Mouse (Mus musculus) hindbrain, embryonic 11.5 days (tissue): ENCODE data around the gene Gm12789. TPM values are rescaled to one million over a fixed set of nuclear protein-coding genes. Genes with fewer than 3 reads are reported as not detected.

ENCODE experiments used
- polyA plus RNA-seq: library from polyadenylated mRNA; unstranded; fragments of >200 nt; fragmentation: Nextera tagmentation; extraction: Ambion mirVana; gene quantifications from 2 replicates; pipeline ENCODE4 v1.2.1, GENCODE M21; 2014

The Gm12789 gene
- polyA plus RNA-seq, 1 experiment from 2014 or later, result not detected

Other genes with a start within 250 kb of the Gm12789 start
- gene B020004J07Rik, start 142.6 kb upstream of the Gm12789 start, polyA plus RNA-seq, result not detected in 2 replicates
- gene C130073F10Rik, start 92.8 kb upstream of the Gm12789 start, polyA plus RNA-seq, result not detected in 2 replicates
- gene Gm12800, start 77.5 kb upstream of the Gm12789 start, polyA plus RNA-seq, result not detected in 2 replicates
- not detected in 2 replicates for gene Gm12794, start 46.2 kb upstream of the Gm12789 start, polyA plus RNA-seq
- not detected in 2 replicates for gene Gm12790, start 5.6 kb upstream of the Gm12789 start, polyA plus RNA-seq
- 7.0 and 8.2 TPM in 2 replicates for gene Pde4b, start 100.9 kb downstream of the Gm12789 start, polyA plus RNA-seq